Mouse (Mus musculus) liver, adult 2 months (tissue): ENCODE measurements at regions not wholly inside any gene's neighbourhood (a gene's known extent, or its start where the extent isn't known, plus 50 kb on each side); places are given as distances from the start of the nearest gene placed in this dataset.

ENCODE experiments used
- CTCF ChIP-seq: fragments of 200-500 bp; IDR thresholded peaks from 2 replicates; pipeline ENCODE4 v1.5.1; 2011; ENCODE audit warnings: low read depth, low read length, control low read depth
- POLR2A ChIP-seq: fragments of 200-500 bp; IDR thresholded peaks from 2 replicates; pipeline ENCODE4 v1.6.1; 2011; ENCODE audit warnings: low read length, control low read depth; ENCODE audit not compliant: insufficient read depth; ENCODE audit errors: extremely low read depth

GRCm38 (mm10) chr2:50538068-50538467 lies 241.5 kb upstream of the Mmadhc start:
- TF ChIP-seq CTCF (no peak), POLR2A (no peak)
